ENCODE assay signal across 1 mouse cellular context in genomic region chr5:137330910-137331309, GRCm38 (mm10).
A peak's percentile ranks its signal among the peaks of the same experiment; 100 is the strongest.
TF ChIP-seq lines count a peak whose summit lies in the region.

No protein-coding gene starts in this region.

TF ChIP-seq in CH12.LX, 34 proteins besides CTCF, POLR2A, EP300 and RAD21:
- 0 out of 2 replicates have a peak, but pooled peaks have one; percentile 11 for TF ChIP-seq BHLHE40 (IDR thresholded peaks at IDR 0.05; ENCODE audit: low read depth, low read length)
- TF ChIP-seq ZMIZ1 (IDR thresholded peaks at IDR 0.05; ENCODE audit: low read depth, low read length): no peak
- no peak for TF ChIP-seq PAX5 (IDR thresholded peaks at IDR 0.05; ENCODE audit: low read length)
- peak; percentile 71 for TF ChIP-seq IRF4 (IDR thresholded peaks at IDR 0.05; ENCODE audit: low read depth, low read length)
